Mouse (Mus musculus): ENCODE data around the gene Ldlrad2.

The Ldlrad2 gene

GRCm38 (mm10) chr4:137546003-137546525 is 28.3 kb downstream of the Ldlrad2 start:
- peak; percentile 33 to 48 for DNase-seq

DNA sequence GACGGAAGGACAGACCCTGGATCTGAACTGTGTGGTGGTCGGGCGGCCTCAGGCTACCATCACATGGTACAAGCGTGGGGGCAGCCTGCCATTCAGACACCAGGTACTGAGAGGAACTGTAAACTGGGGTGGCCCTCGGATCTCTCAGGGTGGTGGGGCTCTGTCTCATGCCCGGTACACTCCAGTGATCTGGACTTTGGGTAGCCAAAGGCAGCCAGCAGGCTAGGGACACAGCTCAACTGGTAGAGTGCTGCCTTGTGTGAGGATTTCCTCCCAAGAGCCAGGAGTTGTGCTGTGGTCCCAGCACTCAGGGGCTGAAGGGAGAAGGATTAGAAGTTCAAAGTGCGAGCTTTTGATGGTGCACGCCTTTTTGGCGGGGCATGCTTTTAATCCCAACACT is 28.8 kb downstream of the Ldlrad2 start:
- no peak for DNase-seq

- no peak for DNase-seq
Measured at GRCm38 (mm10) chr4:137542968-137543367, 31.4 kb downstream of the Ldlrad2 start.

GRCm38 (mm10) chr4:137540356-137540755 is 34.0 kb downstream of the Ldlrad2 start:
- DNase-seq = no peak

GRCm38 (mm10) chr4:137527872-137528271 is 46.5 kb downstream of the Ldlrad2 start:
- DNase-seq = no peak

GRCm38 (mm10) chr4:137527368-137527767 is 47.0 kb downstream of the Ldlrad2 start:
- peak in 1 of 2 experiments; percentile 40 for DNase-seq

DNA sequence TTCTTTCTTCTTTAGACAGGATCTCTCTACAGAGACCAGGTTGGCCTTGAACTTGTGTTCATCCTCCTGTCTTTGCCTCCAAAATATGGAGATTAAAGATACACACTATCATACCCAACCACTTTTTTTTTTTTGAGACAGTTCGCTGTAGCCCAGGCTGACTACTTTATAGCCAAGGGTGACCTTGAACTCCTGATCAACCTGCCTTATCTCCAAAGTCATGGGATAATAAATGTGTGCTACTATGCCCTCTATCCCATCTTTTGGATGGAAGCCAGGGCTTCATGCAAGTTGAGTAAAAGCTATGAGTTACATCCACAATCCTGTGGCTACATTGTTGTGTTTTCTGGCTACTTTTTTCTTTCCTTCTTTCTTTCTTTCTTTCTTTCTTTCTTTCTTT is 48.9 kb downstream of the Ldlrad2 start:
- no peak for DNase-seq
